Mouse (Mus musculus) layer of hippocampus, adult 11-12 months (tissue): Measurements from ENCODE around the gene Mrgprb2.

Experiments
- DNase-seq: peaks from one replicate; pipeline ENCODE4 v3.0.0; 2022; ENCODE audit warnings: low spot score

The Mrgprb2 gene

GRCm38 (mm10) chr7:48557986-48558385 is at the start of gene Mrgprb2:
Gene Mrgprb2, minus strand, starts transcription at chr7:48558086.
- DNase-seq: no peak
